Mouse (Mus musculus) B cell, adult 2 months (primary cell): ENCODE results near the gene Atp6v1d.

Experiments
- DNase-seq, 2 experiments: peaks; one replicate each; pipeline ENCODE4 v3.0.0; 2022

Gene Atp6v1d

DNA sequence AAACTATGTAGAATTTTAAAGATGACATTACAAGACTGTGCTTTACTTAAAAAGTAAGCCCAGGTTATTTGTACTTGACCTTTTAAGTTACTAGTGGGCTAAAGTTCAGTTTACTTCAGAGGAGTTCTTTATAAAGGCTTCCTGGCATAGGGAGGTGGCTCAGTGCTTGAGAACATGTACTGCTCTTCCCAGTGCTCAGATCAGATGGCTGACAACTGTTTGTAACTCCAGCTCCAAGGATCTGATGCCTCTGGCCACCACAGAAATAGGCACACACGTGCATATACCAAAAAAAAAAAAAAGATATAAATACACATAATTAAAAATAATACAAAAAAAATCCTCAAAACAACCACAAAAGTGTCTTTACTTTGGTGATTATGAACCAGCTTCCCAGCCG is 70.6 kb downstream of the Atp6v1d start:
- no peak for DNase-seq
